Mouse (Mus musculus): ENCODE measurements around the gene Acot9. TPM values are rescaled to one million over a fixed set of nuclear protein-coding genes. Genes with fewer than 3 reads are reported as not detected.

Acot9 gene
- total and polyA plus RNA-seq, 3 experiments: 52.6 to 56.3 TPM; not detected in 1

- TF ChIP-seq TAL1 (IDR thresholded peaks at IDR 0.05; ENCODE audit: low read length): no peak
- peak; percentile 41; the same call in 1 of the 2 replicates for TF ChIP-seq SIN3A (IDR thresholded peaks at IDR 0.05; ENCODE audit: low read length)
- TF ChIP-seq TBP (IDR thresholded peaks at IDR 0.05; ENCODE audit: low read depth, low read length): no peak
- no peak for TF ChIP-seq ZKSCAN1 (IDR thresholded peaks at IDR 0.05; ENCODE audit: low read depth, low read length)
- TF ChIP-seq KAT2A (conservative IDR thresholded peaks at IDR 0.05; ENCODE audit: low read depth, low read length): no peak
- no peak for TF ChIP-seq POLR2A (IDR thresholded peaks at IDR 0.05; ENCODE audit: control insufficient read depth in 1 of 2, insufficient read depth in 1 of 2, low read depth in 1 of 2, low read length in 2 of 2, poor library complexity in 1 of 2)
- TF ChIP-seq MAX (IDR thresholded peaks at IDR 0.05; ENCODE audit: low read length): 0 out of 2 replicates have a peak, but pooled peaks have one; percentile 30
- TF ChIP-seq CHD1 (IDR thresholded peaks at IDR 0.05; ENCODE audit: low read depth, low read length): no peak
- peak; percentile 83 for TF ChIP-seq ETS1 (IDR thresholded peaks at IDR 0.05; ENCODE audit: low read depth, low read length)
- TF ChIP-seq POLR2AphosphoS2 (IDR thresholded peaks at IDR 0.05; ENCODE audit: low read length): no peak
- peak; percentile 68; the same call in 1 of the 2 replicates for TF ChIP-seq JUND (IDR thresholded peaks at IDR 0.05; ENCODE audit: low read depth, low read length)
- TF ChIP-seq NELFE (IDR thresholded peaks at IDR 0.05; ENCODE audit: low read depth, low read length): no peak
- no peak for TF ChIP-seq ZNF384 (IDR thresholded peaks at IDR 0.05; ENCODE audit: low read depth, low read length)
These were observed 5.4 kb upstream of the Acot9 start (continued) for GRCm38 (mm10) chrX:155256856-155257255.

GRCm38 (mm10) chrX:155262915-155263252 is 641 bp downstream of the Acot9 start:
- Histone ChIP-seq H3K4me3 (ENCODE audit: control insufficient read depth in 1 of 2, insufficient read depth in 1 of 2, low read depth in 2 of 2, low read length in 2 of 2) (peak overlapping the region; percentile 95 to 99), H3K9me3 (replicated peaks; ENCODE audit: insufficient read depth, low read length) (no peaks in the 10 kb centered on the region), H3K27ac (ENCODE audit: control insufficient read depth, low read depth, low read length) (peak overlapping the region; percentile 87), H3K27me3 (ENCODE audit: control insufficient read depth in 1 of 2, insufficient read depth in 2 of 2, low read length in 2 of 2) (no peaks in the 10 kb centered on the region), H3K4me1 (ENCODE audit: control insufficient read depth in 1 of 2, insufficient read depth in 2 of 2, low read length in 2 of 2) (peaks cover 0 to 6% of the 10 kb centered on the region in 2 experiments; a peak in 2 of 4 replicates), H3K79me2 (ENCODE audit: control insufficient read depth, insufficient read depth, low read length, poor library complexity) (peaks cover 12% of the 10 kb centered on the region), H3K9ac (ENCODE audit: control insufficient read depth, low read depth, low read length, poor library complexity, severe bottlenecking) (peak overlapping the region; percentile 98), H3K36me3 (ENCODE audit: control insufficient read depth in 1 of 2, insufficient read depth in 2 of 2, low read length in 2 of 2) (peaks cover 0 to 11% of the 10 kb centered on the region in 2 experiments; a peak in 2 of 4 replicates)
- no peak for DNase-seq (ENCODE audit: low read depth, low spot score)
- no peak for TF ChIP-seq RCOR1 (IDR thresholded peaks at IDR 0.05; ENCODE audit: low read depth, low read length)
- TF ChIP-seq MEF2A (IDR thresholded peaks at IDR 0.05; ENCODE audit: extremely low read depth, insufficient replicate concordance, low read depth, low read length, poor library complexity, severe bottlenecking): no peak
- peak; percentile 44; the same call in 1 of the 2 replicates for TF ChIP-seq ZNF384 (IDR thresholded peaks at IDR 0.05; ENCODE audit: low read depth, low read length)

GRCm38 (mm10) chrX:155278483-155278882 is 16.2 kb downstream of the Acot9 start:
- H3K9ac ChIP-seq (ENCODE audit: control insufficient read depth, low read depth, low read length, poor library complexity, severe bottlenecking): no peak overlapping the region
- H3K4me1 ChIP-seq (ENCODE audit: control insufficient read depth in 1 of 2, insufficient read depth in 2 of 2, low read length in 2 of 2): peaks cover 3 to 9% of the 10 kb centered on the region in 2 experiments
- H3K27me3 ChIP-seq (ENCODE audit: control insufficient read depth in 1 of 2, insufficient read depth in 2 of 2, low read length in 2 of 2): no peaks in the 10 kb centered on the region
- peaks cover 2 to 26% of the 10 kb centered on the region in 2 experiments for H3K36me3 ChIP-seq (ENCODE audit: control insufficient read depth in 1 of 2, insufficient read depth in 2 of 2, low read length in 2 of 2)
- TF ChIP-seq CHD2 (IDR thresholded peaks at IDR 0.05; ENCODE audit: low read length): no peak
- TF ChIP-seq EP300 (IDR thresholded peaks at IDR 0.05; ENCODE audit: low read depth in 1 of 2, low read length in 2 of 2): peak in 1 of 2 experiments; percentile 70; a peak in 2 of 4 replicates
- TF ChIP-seq POLR2A (IDR thresholded peaks at IDR 0.05; ENCODE audit: control insufficient read depth in 1 of 2, insufficient read depth in 1 of 2, low read depth in 1 of 2, low read length in 2 of 2, poor library complexity in 1 of 2): no peak
- peak; percentile 23; the same call in 1 of the 2 replicates for TF ChIP-seq MAX (IDR thresholded peaks at IDR 0.05; ENCODE audit: low read length)
- 0 out of 2 replicates have a peak, but pooled peaks have one; percentile 13 for TF ChIP-seq GATA1 (IDR thresholded peaks at IDR 0.05; ENCODE audit: low read depth, low read length)
- no peak for TF ChIP-seq ZNF384 (IDR thresholded peaks at IDR 0.05; ENCODE audit: low read depth, low read length)
- 0 out of 2 replicates have a peak, but pooled peaks have one; percentile 20 for TF ChIP-seq MYC (IDR thresholded peaks at IDR 0.05; ENCODE audit: low read depth, low read length)
- H3K27ac ChIP-seq (ENCODE audit: control insufficient read depth, low read depth, low read length): no peak overlapping the region
- no peak overlapping the region for H3K4me3 ChIP-seq (ENCODE audit: control insufficient read depth in 1 of 2, insufficient read depth in 1 of 2, low read depth in 2 of 2, low read length in 2 of 2)
- H3K79me2 ChIP-seq (ENCODE audit: control insufficient read depth, insufficient read depth, low read length, poor library complexity): no peaks in the 10 kb centered on the region
- DNase-seq (ENCODE audit: low read depth, low spot score): peak; percentile 56
- H3K9me3 ChIP-seq (replicated peaks; ENCODE audit: insufficient read depth, low read length): no peaks in the 10 kb centered on the region

Data from MEL (cell line).